Mouse (Mus musculus): ENCODE results near the gene Esd. TPM values are rescaled to one million over a fixed set of nuclear protein-coding genes. Genes with fewer than 3 reads are reported as not detected.

The Esd gene
- 328 and 404 TPM in 2 replicates for total RNA-seq (2021)
- long read RNA-seq, transcript Esd-207 (9 exons, 1,117 nt) = minor isoform, 10 of 210 reads
- long read RNA-seq, transcript Esd-201 (9 exons, 1,988 nt) = major isoform, 161 of 210 reads
- long read RNA-seq, partial matches to known transcripts = 33 of 210 reads
- long read RNA-seq, other reads (novel, unspliced or antisense) = 6 of 210 reads

GRCm38 (mm10) chr14:74732079-74732783 is at the start of gene Esd:
Gene Esd (plus strand): TSS chr14:74732297.
- peak; percentile 94 for DNase-seq

- no peak for DNase-seq
These were observed 47.7 kb upstream of the Esd start for GRCm38 (mm10) chr14:74684298-74684978.

- no peak for DNase-seq
These were observed 40.1 kb upstream of the Esd start for GRCm38 (mm10) chr14:74691963-74692362.

- DNase-seq = no peak
These were observed 35.3 kb upstream of the Esd start for GRCm38 (mm10) chr14:74696766-74697165.

- no peak for DNase-seq
These were observed 34.7 kb upstream of the Esd start for GRCm38 (mm10) chr14:74697432-74697831.

- no peak for DNase-seq
These were observed 32.9 kb upstream of the Esd start for GRCm38 (mm10) chr14:74699241-74699640.

GRCm38 (mm10) chr14:74703930-74704329 is 28.2 kb upstream of the Esd start:
- DNase-seq = no peak

- DNase-seq = peak; percentile 16
These were observed 23.0 kb upstream of the Esd start for GRCm38 (mm10) chr14:74709054-74709453.

GRCm38 (mm10) chr14:74723541-74723940 is 8.6 kb upstream of the Esd start:
- no peak for DNase-seq

- DNase-seq = no peak
These were observed 647 bp upstream of the Esd start for GRCm38 (mm10) chr14:74731221-74732078.

- no peak for DNase-seq
These were observed 1.3 kb downstream of the Esd start for GRCm38 (mm10) chr14:74733397-74733796.

- DNase-seq = no peak
These were observed 3.4 kb downstream of the Esd start for GRCm38 (mm10) chr14:74735471-74735870.

- DNase-seq = no peak
These were observed 4.8 kb downstream of the Esd start for GRCm38 (mm10) chr14:74736850-74737249.

GRCm38 (mm10) chr14:74764191-74764918 is 32.3 kb downstream of the Esd start:
- DNase-seq = peak; percentile 81

- DNase-seq = no peak
These were observed 35.8 kb downstream of the Esd start for GRCm38 (mm10) chr14:74767892-74768291.

GRCm38 (mm10) chr14:74774046-74774619 is 42.0 kb downstream of the Esd start:
- DNase-seq = no peak

- no peak for DNase-seq
These were observed 52.3 kb downstream of the Esd start for GRCm38 (mm10) chr14:74784243-74784934.

- no peak for DNase-seq
These were observed 55.6 kb downstream of the Esd start for GRCm38 (mm10) chr14:74787717-74788116.

GRCm38 (mm10) chr14:74788766-74789165 is 56.7 kb downstream of the Esd start:
- DNase-seq = peak; percentile 8

- DNase-seq = no peak
These were observed 58.4 kb downstream of the Esd start for GRCm38 (mm10) chr14:74790535-74790934.

GRCm38 (mm10) chr14:74792793-74793192 is 60.7 kb downstream of the Esd start:
- DNase-seq = no peak
